Mouse (Mus musculus) limb, embryonic 11.5 days (tissue): ENCODE data around the gene Dydc1. TPM values are rescaled to one million over a fixed set of nuclear protein-coding genes. Genes with fewer than 3 reads are reported as not detected.

ENCODE experiments used
- ATAC-seq: fragments of 200-750 bp; cut with Nextera tagmentation; 2 replicates; pipeline ENCODE4 v1.8.0; 2017; ENCODE audit warnings: low read depth; ENCODE audit not compliant: insufficient number of reproducible peaks, low FRiP score, low TSS enrichment
- DNase-seq: peaks from one replicate; pipeline ENCODE4 v3.0.0-alpha.2; 2015; ENCODE audit warnings: low spot score
- H3K27ac ChIP-seq: fragments of 300-500 bp; sonication (generic); replicated peaks from 2 replicates; pipeline ENCODE4 v1.5.1; 2014; ENCODE audit warnings: low read depth, mild to moderate bottlenecking, low read length
- H3K27me3 ChIP-seq: fragments of 300-500 bp; sonication (generic); 2 replicates; pipeline ENCODE4 v1.6.1; 2014; ENCODE audit warnings: mild to moderate bottlenecking, low read length, mixed read lengths; ENCODE audit not compliant: control insufficient read depth, insufficient read depth
- H3K36me3 ChIP-seq: fragments of 300-500 bp; sonication (generic); 2 replicates; pipeline ENCODE4 v1.6.1; 2014; ENCODE audit warnings: mild to moderate bottlenecking, low read length, moderate library complexity, mixed read lengths; ENCODE audit not compliant: control insufficient read depth, insufficient read depth
- H3K4me1 ChIP-seq: fragments of 300-500 bp; sonication (generic); 2 replicates; pipeline ENCODE4 v1.6.1; 2014; ENCODE audit warnings: low read length, mixed read lengths; ENCODE audit not compliant: control insufficient read depth, insufficient read depth
- H3K4me2 ChIP-seq: fragments of 300-500 bp; sonication (generic); 2 replicates; pipeline ENCODE4 v1.6.1; 2014; ENCODE audit warnings: low read depth, mild to moderate bottlenecking, moderate library complexity; ENCODE audit not compliant: severe bottlenecking
- H3K4me3 ChIP-seq: fragments of 300-500 bp; sonication (generic); 2 replicates; pipeline ENCODE4 v1.5.1; 2014; ENCODE audit warnings: low read depth, low read length
- H3K9ac ChIP-seq: fragments of 300-500 bp; sonication (generic); 2 replicates; pipeline ENCODE4 v1.6.1; 2014; ENCODE audit warnings: mild to moderate bottlenecking, low read length
- H3K9me3 ChIP-seq: fragments of 300-500 bp; sonication (generic); 2 replicates; pipeline ENCODE4 v1.6.1; 2016; ENCODE audit warnings: low read length; ENCODE audit not compliant: control insufficient read depth
- WGBS: fragments of 180-500 bp; shearing (Covaris S2); extraction: QIAGEN DNeasy Blood & Tissue Kit; methylation state at CpG from one replicate; pipeline ENCODE4 v1.1.7; 2014; 5-methylcytosine and 5-hydroxymethylcytosine counted together
- polyA plus RNA-seq: library from polyadenylated mRNA; unstranded; fragments of >200 nt; fragmentation: Nextera tagmentation; extraction: Ambion mirVana; gene quantifications from 2 replicates; pipeline ENCODE4 v1.2.1, GENCODE M21; 2014

The Dydc1 gene
- polyA plus RNA-seq, 1 experiment from 2014 or later: not detected

DNA sequence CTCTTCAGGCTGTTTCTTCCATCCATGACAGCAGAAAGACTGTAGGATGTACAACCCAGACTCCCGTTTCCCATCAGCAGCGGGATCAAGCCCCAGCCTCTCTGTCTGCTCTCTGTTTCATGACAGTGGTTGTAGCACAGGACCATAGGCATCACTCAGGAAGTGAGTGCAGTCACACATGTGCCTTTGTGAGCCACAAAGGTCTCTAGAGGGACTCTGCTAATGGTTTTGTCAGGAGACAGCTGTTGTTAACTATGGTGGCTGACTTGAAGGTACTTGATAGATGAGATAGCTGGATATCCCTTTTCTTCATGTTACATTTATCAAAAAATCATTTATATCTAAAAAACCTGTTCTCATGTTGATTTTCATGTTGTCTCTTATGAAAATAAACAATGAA is 9.7 kb downstream of the Dydc1 start:
- Histone ChIP-seq H3K9ac (no peak overlapping the region), H3K27me3 (no peaks in the 10 kb centered on the region), H3K36me3 (no peaks in the 10 kb centered on the region), H3K27ac (no peak overlapping the region), H3K9me3 (no peaks in the 10 kb centered on the region), H3K4me3 (no peak overlapping the region), H3K4me1 (no peaks in the 10 kb centered on the region), H3K4me2 (no peak overlapping the region)
- 90% methylated on average over 2 of the region's 2 CpGs for WGBS
- no peak for ATAC-seq
- no peak for DNase-seq

DNA sequence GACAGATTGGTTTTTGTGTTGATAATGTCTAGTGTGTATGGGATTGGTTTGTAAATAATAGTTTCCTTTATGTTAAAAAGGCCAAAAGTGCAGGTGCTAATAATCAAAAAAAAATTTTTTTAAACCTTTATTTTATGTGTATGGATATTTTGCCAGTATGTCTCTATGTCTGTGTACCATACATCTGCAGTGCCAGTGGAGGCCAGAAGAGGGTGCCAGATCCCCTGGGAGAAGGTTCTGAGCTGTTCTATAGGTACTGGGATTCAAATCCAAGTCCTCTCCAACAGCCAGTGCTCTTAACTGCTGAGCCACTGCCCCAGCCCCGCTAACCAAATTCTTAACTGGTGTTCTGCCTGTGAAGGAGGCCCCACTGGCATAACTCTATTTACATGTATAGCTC is 14.8 kb downstream of the Dydc1 start:
- Histone ChIP-seq H3K4me2 (no peak overlapping the region), H3K4me3 (no peak overlapping the region), H3K27ac (no peak overlapping the region), H3K4me1 (no peaks in the 10 kb centered on the region), H3K27me3 (no peaks in the 10 kb centered on the region), H3K9ac (no peak overlapping the region), H3K9me3 (no peaks in the 10 kb centered on the region), H3K36me3 (no peaks in the 10 kb centered on the region)
- WGBS: 86% methylated on average over 1 of the region's 1 CpGs
- no peak for ATAC-seq
- DNase-seq: peak; percentile 33

DNA sequence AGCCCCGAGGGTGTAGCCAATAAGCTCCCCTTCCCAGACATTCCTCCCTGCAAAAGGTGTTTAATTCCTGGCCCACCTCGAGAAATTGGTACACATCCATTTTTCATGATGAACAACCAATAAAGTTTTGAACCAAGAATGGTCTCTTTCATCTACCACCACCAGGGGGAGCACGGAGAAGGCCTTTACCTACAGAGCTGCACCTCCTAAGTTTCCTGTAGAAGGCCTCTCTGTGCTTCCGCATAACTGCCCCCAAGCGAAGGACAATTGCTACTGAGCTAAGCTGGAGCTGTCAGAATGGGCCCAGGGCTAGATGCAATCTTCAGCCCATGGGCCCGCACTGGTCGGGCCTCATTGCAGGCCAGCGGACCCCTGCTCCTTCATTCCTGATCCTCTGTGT is 18.1 kb downstream of the Dydc1 start:
- Histone ChIP-seq H3K27me3 (no peaks in the 10 kb centered on the region), H3K4me2 (no peak overlapping the region), H3K9ac (no peak overlapping the region), H3K9me3 (no peaks in the 10 kb centered on the region), H3K36me3 (no peaks in the 10 kb centered on the region), H3K4me1 (no peaks in the 10 kb centered on the region), H3K27ac (no peak overlapping the region), H3K4me3 (no peak overlapping the region)
- DNase-seq (peak; percentile 34), ATAC-seq (no peak)
- 53% methylated on average over 8 of the region's 8 CpGs for WGBS

DNA sequence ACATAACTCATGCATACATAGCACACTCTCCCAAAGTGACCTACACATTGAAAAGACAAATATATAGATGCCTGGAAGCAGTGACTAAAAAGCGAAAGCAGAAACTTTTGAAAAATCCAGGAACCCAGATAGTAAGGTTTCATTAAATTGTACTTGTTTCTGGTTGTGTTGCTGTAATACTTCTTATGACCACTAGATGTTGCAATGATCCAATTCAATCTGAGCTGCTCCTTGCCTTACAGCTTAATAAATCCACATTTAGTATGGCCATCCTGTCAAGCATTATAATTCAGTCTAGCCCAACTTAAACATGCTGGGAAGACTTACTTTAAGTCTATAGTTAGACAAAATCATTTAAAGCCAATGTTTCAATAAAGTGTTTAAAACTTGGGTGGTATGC is 21.4 kb downstream of the Dydc1 start:
- Histone ChIP-seq H3K27me3 (no peaks in the 10 kb centered on the region), H3K9ac (no peak overlapping the region), H3K4me2 (no peak overlapping the region), H3K36me3 (no peaks in the 10 kb centered on the region), H3K4me1 (no peaks in the 10 kb centered on the region), H3K27ac (no peak overlapping the region), H3K4me3 (no peak overlapping the region), H3K9me3 (no peaks in the 10 kb centered on the region)
- WGBS: 52% methylated on average over 1 of the region's 1 CpGs
- no peak for ATAC-seq
- DNase-seq: no peak

DNA sequence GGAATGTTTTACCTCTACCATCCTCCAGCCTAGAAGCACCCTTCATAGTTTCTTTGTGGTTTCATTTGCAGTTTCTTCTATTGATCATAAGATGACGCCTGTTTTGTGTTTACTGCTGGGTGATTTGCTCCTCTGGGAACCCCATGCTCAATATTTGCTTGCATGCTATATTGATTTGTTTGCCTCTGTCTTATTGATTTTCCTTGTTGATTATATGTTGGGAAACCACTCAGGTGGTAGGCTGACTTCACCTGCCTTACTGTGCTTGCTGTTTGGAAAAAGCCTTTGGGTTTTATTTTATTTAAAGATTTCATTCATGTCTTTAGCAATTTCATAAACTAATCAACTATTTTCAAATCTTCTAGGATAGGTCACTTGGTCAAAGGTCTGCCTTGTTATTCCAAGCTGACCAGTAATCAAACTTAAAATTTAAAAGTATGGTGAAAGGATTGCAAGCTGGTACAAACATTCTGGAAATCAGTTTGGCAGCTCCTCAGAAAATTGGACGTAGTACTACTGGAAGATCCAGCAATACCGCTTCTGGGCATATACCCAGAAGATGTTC is 23.7 kb downstream of the Dydc1 start:
- Histone ChIP-seq H3K27ac (no peak overlapping the region), H3K4me2 (no peak overlapping the region), H3K4me3 (no peak overlapping the region), H3K9ac (no peak overlapping the region), H3K27me3 (no peaks in the 10 kb centered on the region), H3K36me3 (no peaks in the 10 kb centered on the region), H3K4me1 (no peaks in the 10 kb centered on the region), H3K9me3 (no peaks in the 10 kb centered on the region)
- ATAC-seq: no peak
- 93% methylated on average over 3 of the region's 3 CpGs for WGBS
- DNase-seq: no peak

DNA sequence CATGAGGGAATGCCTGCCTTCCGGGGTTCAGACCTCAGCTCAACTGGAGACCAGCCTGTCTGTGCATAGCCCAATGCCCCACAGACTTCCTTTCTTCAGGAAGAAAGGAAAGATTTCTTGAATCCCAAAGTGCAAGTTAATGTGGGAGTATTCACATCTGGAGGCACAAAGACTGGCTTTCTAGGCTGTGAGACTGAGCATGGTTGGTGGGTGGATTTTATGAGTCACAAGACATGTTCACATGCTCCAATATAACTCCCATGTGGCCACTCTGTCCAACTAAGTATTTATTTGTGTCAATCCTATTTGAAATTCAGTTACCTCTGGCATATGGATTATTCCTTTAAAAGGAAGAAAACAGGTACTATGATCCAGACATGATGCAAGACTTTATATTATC is 26.0 kb downstream of the Dydc1 start:
- ATAC-seq (no peak), DNase-seq (no peak)
- Histone ChIP-seq H3K4me2 (no peak overlapping the region), H3K27ac (no peak overlapping the region), H3K36me3 (no peaks in the 10 kb centered on the region), H3K27me3 (no peaks in the 10 kb centered on the region), H3K9ac (no peak overlapping the region), H3K4me3 (no peak overlapping the region), H3K9me3 (no peaks in the 10 kb centered on the region), H3K4me1 (no peaks in the 10 kb centered on the region)
- 76% methylated on average over 1 of the region's 1 CpGs for WGBS

DNA sequence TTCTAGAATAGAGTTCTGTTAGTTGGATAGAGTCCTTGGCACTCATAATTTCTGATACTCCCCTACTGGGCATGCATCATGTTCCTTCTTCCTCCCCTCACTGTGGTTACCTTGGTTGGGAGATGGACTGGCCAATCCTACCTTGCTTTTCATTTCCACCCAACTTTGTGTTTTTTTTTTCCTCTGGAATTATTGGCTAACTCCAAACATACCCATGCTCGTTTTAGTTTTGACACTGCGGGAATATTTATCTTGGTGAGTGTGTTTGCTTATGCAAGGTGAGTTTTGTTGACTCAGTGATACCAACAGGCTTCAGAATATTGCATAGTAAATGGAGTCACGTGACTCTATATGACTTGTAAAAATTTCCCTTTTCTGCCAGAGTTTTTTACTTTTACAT is 28.0 kb downstream of the Dydc1 start:
- no peaks in the 10 kb centered on the region for H3K27me3 ChIP-seq
- DNase-seq (no peak), ATAC-seq (no peak)
- no peaks in the 10 kb centered on the region for H3K36me3 ChIP-seq
- H3K9me3 ChIP-seq: no peaks in the 10 kb centered on the region
- no peak overlapping the region for H3K27ac ChIP-seq
- WGBS: 91% methylated on average over 3 of the region's 3 CpGs
- no peak overlapping the region for H3K4me2 ChIP-seq
- H3K4me3 ChIP-seq: no peak overlapping the region
- no peak overlapping the region for H3K9ac ChIP-seq
- H3K4me1 ChIP-seq: no peaks in the 10 kb centered on the region

DNA sequence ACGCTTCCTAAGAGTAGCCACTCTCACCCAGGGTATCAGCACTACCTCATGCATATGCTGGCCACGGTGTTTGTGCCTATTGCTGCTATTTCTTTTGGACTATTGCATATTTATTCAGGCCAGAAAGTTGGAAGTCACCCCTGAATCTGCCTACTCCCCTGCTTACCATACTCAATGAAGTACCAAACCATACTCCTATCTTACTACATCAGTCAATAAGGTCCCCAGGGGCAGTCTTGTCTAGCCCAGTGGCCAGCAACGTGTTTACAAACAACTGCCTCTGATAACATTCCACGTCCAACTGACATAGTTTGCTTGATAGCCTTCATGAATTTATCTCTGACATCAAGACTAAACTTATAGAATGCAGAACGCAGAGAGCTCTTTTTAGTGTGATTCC is 28.5 kb downstream of the Dydc1 start:
- 82% methylated on average over 5 of the region's 5 CpGs for WGBS
- ATAC-seq: no peak

DNA sequence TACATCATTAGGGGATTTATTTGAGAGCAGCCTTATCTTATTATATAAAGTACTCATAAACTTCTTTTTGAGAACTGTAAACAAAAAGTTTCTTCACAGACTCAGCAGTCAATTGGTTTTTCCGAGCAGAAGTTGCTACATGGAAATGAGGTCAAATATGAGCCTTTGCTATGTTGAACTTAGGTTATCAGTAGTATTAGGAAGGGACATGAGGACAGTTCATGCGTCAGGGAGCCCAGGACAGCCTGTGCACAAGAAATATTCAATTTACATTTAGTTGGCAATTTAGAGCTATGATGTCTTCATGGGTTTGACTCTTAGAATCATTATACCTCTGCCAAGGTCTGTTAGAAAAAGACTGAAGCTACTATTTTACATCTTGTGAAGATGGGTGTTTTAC is 29.6 kb downstream of the Dydc1 start:
- H3K9me3 ChIP-seq: no peaks in the 10 kb centered on the region
- no peak for ATAC-seq
- H3K4me2 ChIP-seq: no peak overlapping the region
- H3K36me3 ChIP-seq: no peaks in the 10 kb centered on the region
- no peak overlapping the region for H3K9ac ChIP-seq
- no peaks in the 10 kb centered on the region for H3K27me3 ChIP-seq
- no peaks in the 10 kb centered on the region for H3K4me1 ChIP-seq
- no peak overlapping the region for H3K27ac ChIP-seq
- DNase-seq: no peak
- WGBS: 82% methylated on average over 2 of the region's 2 CpGs
- H3K4me3 ChIP-seq: no peak overlapping the region

More for the DNA sequence above, 28.5 kb downstream of the Dydc1 start:
- no peaks in the 10 kb centered on the region for H3K9me3 ChIP-seq
- DNase-seq: no peak
- H3K36me3 ChIP-seq: no peaks in the 10 kb centered on the region
- H3K4me1 ChIP-seq: no peaks in the 10 kb centered on the region
- H3K27ac ChIP-seq: no peak overlapping the region
- no peaks in the 10 kb centered on the region for H3K27me3 ChIP-seq
- no peak overlapping the region for H3K4me3 ChIP-seq
- H3K4me2 ChIP-seq: no peak overlapping the region
- no peak overlapping the region for H3K9ac ChIP-seq
